Mouse (Mus musculus) T-helper 2 cell (primary cell): Measurements from ENCODE around the gene Gnl2.

ENCODE experiments used
- in situ Hi-C: fragments of 300-600 bp; cut with MboI, MseI; formaldehyde crosslinking; loops from one replicate; pipeline ENCODE4 v1.15.1; 2025; ENCODE audit warnings: high pct_unique_total_duplicates

Gnl2 gene

DNA sequence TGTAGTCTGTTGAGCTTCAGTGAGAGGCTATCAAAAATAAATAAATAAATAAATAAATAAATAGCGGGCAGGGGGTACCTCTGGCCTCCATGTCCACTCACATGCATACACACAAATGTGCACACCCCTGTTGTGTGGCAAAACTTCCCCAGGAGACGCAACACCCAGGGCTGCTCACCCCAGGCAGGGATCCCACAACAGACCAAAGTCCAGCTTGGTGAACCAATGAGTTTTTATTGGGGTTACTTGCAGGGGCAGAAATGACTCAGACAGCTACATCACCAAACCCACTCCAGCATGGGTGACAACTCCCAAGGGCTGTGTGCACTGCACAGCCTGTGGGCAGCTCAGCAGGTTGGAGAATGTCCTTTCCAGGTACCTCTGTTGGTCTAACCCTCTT lies 61.3 kb downstream of the Gnl2 start:
- in situ Hi-C loops, result no loop called here

DNA sequence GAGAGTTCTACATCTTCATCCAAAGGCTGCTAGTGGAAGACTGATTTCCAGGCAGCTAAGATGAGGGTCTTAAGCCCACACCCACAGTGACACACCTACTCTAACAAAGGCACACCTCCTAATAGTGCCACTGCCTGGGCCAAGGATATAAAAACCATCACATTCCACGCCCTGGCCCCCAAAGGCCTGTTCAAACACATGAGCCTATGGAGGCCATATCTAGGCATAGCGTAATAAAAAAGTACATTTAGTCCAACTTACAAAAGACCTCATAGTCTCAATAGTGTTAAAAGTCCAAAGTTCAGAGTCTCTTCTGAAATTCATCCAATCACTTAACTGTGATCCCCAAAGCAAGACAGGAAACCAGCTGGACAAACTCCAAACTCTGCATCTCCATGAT lies 62.3 kb downstream of the Gnl2 start:
- in situ Hi-C loops, result no loop called here

DNA sequence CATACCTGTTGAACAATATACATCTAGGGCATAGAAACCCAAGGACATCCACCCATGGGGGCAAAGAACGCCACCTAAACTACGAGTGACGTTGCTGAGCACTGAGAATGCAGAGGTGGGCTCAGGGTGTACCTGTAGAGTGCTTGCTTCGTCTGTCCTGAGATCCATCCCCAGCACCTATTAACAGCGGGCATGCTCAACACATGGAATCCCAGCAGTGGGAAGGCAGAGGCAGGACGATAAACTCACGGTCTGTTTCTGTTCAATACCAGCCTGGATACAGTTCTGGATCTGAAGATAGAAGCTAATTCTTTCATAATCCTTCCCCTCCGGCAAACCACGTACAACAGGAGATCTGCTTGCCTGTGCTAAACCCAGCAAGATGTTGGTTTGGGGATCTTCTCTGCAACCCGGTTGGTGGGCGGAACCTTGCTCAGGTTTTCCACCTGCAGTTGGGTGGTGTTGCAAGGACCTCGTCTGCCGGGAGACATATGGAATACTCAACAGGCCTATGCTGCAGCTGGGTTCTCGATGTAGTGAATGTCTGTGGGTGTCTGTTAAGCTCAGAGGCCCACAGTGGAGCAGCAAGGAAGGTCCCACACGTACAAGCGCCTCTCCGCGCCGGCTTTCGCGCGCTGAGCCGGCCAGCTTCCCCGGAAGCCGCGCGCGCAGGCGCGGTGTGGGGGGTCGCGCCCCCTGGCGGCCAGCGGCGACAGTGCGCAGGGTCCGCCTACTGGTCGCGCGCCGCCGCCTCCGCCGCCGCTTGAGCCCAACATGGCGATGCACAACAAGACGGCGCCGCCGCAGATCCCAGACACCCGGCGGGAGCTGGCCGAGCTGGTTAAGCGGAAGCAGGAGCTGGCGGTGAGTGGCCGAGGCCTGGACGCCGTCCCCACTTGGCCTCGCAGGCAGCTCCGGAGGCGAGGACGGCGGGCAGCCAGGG lies 68.3 kb downstream of the Gnl2 start, which contains the start of gene Meaf6:
Gene Meaf6 (plus strand): TSS at position 732 of the 943 bp plus-strand sequence.
- in situ Hi-C loops, result no loop called here

GRCm38 (mm10) chr4:125085346-125085841 lies 69.0 kb downstream of the Gnl2 start:
- in situ Hi-C loops, result no loop called here

DNA sequence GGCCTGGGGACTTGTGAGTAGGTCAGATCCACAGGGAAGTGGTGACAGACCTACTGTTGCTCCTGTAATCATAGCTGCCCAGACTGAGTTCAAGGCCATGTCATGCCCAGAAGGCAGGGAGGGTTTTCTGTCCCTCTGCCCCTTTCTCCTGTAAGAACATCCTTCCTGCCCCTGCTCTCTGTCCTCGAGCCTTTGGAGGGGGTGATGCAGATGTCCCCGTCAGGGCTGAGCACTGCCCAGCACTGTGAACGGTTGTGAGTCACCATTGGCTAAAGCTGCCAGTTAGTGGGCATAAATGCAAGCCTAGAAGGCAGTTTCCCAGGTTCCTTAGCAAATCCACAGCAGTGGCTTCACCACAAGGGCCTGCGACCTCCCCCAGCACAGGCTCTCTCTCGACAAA lies 76.6 kb downstream of the Gnl2 start:
- in situ Hi-C loops, result no loop called here

- in situ Hi-C loops, result loop anchor here (5.0 kb wide), 1 partner anchor 154 kb away; no protein-coding TSS in a partner anchor
These were observed 79.7 kb downstream of the Gnl2 start for GRCm38 (mm10) chr4:125096066-125096465.

DNA sequence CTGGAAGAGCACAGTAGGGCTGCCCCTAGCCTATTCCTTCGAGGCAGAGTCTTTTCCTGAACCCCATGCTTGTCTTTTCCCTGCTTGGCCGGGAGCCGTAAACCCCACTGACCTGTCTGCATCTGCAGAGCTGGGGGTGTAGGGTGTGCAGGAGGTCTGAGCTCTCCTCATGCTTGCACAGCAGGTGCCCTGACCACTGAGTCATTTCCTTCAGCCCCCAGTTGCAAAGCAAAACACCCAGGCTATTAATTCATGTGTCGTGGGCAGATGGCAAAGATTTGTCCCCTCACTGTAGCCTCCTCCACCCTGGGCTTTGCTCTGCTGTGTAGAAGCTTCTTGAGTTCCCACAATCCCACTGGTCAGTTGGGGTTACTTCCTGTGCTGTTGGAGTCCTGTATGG lies 81.0 kb downstream of the Gnl2 start:
- in situ Hi-C loops, result loop anchor here (5.0 kb wide), 1 partner anchor 155 kb away; no protein-coding TSS in a partner anchor

DNA sequence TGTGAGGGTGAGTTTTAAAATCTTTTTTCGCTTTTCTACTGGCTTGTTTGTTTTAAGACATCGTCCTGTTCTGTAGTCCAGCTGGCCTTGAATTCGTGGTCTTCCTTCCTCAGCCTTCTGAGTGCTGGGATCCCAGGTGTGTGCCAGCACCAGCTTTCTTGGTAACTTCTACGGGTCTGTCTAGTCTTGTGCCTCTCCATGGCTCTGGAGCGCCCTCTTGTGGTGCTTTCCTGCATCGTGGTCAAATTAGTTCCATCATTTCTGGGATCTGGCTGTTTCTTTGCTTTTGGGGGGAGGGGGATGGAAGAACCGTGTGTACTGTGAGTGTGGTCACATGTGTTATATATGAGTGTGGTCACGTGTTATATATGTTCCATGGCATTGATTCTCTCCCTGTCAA lies 83.1 kb downstream of the Gnl2 start:
- in situ Hi-C loops, result loop anchor here (5.0 kb wide), 1 partner anchor 157 kb away; no protein-coding TSS in a partner anchor

- in situ Hi-C loops, result no loop called here
These were observed 84.9 kb downstream of the Gnl2 start for GRCm38 (mm10) chr4:125101334-125101733.
